Mouse (Mus musculus) kidney, adult 2 months (tissue): ENCODE measurements at regions not wholly inside any gene's neighbourhood (a gene's known extent, or its start where the extent isn't known, plus 50 kb on each side); places are given as distances from the start of the nearest gene placed in this dataset.

Experiments
- CTCF ChIP-seq: fragments of 200-500 bp; conservative IDR thresholded peaks from 2 replicates; pipeline ENCODE4 v1.5.1; 2011; ENCODE audit warnings: low read depth, mild to moderate bottlenecking, control low read depth, low read length, moderate library complexity, mixed read lengths; ENCODE audit not compliant: insufficient read depth, insufficient read length
- POLR2A ChIP-seq: fragments of 200-500 bp; IDR thresholded peaks from one replicate; pipeline ENCODE4 v1.6.1; 2011; ENCODE audit warnings: low read depth, low read length, control low read depth

- no peak for TF ChIP-seq POLR2A
- no peak for TF ChIP-seq CTCF
Observed at GRCm38 (mm10) chr4:56150716-56151115, 589.2 kb upstream of the Gm26657 start.
